Mouse (Mus musculus) frontal cortex, adult 2 months (tissue): ENCODE data around the gene Sult2a5. TPM values are rescaled to one million over a fixed set of nuclear protein-coding genes. Genes with fewer than 3 reads are reported as not detected.

Experiments used
- DNase-seq, 2 experiments: peaks; one replicate each; pipeline ENCODE4 v3.0.0; 2022; ENCODE audit warnings: low spot score in 1 of 2; ENCODE audit errors: extremely low spot score in 1 of 2
- polyA plus RNA-seq: library from polyadenylated mRNA; depleted of rRNA; stranded (reverse); fragments of >200 nt; gene quantifications from 2 replicates; pipeline ENCODE4 v1.2.3, GENCODE M21; 2012; rRNA removed

Sult2a5 gene
- polyA plus RNA-seq = not detected in 2 replicates

GRCm38 (mm10) chr7:13623667-13624066 lies at the start of gene Sult2a5:
Gene Sult2a5, plus strand, starts transcription at chr7:13623967.
- DNase-seq = no peak

Other genes with a start within 250 kb of the Sult2a5 start
- gene Cabp5, start 225.8 kb upstream of the Sult2a5 start, polyA plus RNA-seq = 0.26 and 0.34 TPM in 2 replicates
- gene Bsph1, start 173.1 kb upstream of the Sult2a5 start, polyA plus RNA-seq = not detected in 2 replicates
- not detected in 2 replicates for gene Bsph2, start 52.9 kb upstream of the Sult2a5 start, polyA plus RNA-seq
- gene Sult2a2, start 109.5 kb downstream of the Sult2a5 start, polyA plus RNA-seq = not detected in 2 replicates
- not detected in 2 replicates for gene Sult2a1, start 213.4 kb downstream of the Sult2a5 start, polyA plus RNA-seq